Mouse (Mus musculus): ENCODE data around the gene Bcas2. TPM values are rescaled to one million over a fixed set of nuclear protein-coding genes. Genes with fewer than 3 reads are reported as not detected.
"Not testable (repeated sequence)": the region's sequence is repeated elsewhere in the genome, so short reads cannot be mapped to it uniquely, and the experiment has no call there.

Gene Bcas2
- polyA plus RNA-seq, 1 experiment from 2014 or later, result 196 TPM

GRCm38 (mm10) chr3:103214593-103215285, 43.3 kb downstream of the Bcas2 start:
- 86% methylated on average over 8 of the region's 8 CpGs for WGBS
- no peak overlapping the region for H3K9ac ChIP-seq (ENCODE audit: low read length)
- H3K36me3 ChIP-seq (ENCODE audit: control insufficient read depth, insufficient read depth, low read length), result no peaks in the 10 kb centered on the region
- H3K27me3 ChIP-seq (replicated peaks; ENCODE audit: control insufficient read depth, insufficient read depth, low read length), result no peaks in the 10 kb centered on the region
- H3K9me3 ChIP-seq (replicated peaks; ENCODE audit: control insufficient read depth, low read length), result no peaks in the 10 kb centered on the region
- H3K27ac ChIP-seq (ENCODE audit: low read depth, low read length), result no peak overlapping the region
- no peak overlapping the region for H3K4me3 ChIP-seq (ENCODE audit: low read depth, low read length)
- no peak for ATAC-seq
- H3K4me2 ChIP-seq (ENCODE audit: low read length), result no peak overlapping the region
- DNase-seq (ENCODE audit: low spot score), result no peak
- H3K4me1 ChIP-seq (ENCODE audit: control insufficient read depth, insufficient read depth, low read length), result no peaks in the 10 kb centered on the region

- not testable (repeated sequence) for H3K4me3 ChIP-seq (ENCODE audit: low read depth, low read length); H3K27ac ChIP-seq (ENCODE audit: low read depth, low read length); H3K4me1 ChIP-seq (ENCODE audit: control insufficient read depth, insufficient read depth, low read length); H3K27me3 ChIP-seq (replicated peaks; ENCODE audit: control insufficient read depth, insufficient read depth, low read length); H3K4me2 ChIP-seq (ENCODE audit: low read length); H3K36me3 ChIP-seq (ENCODE audit: control insufficient read depth, insufficient read depth, low read length); H3K9ac ChIP-seq (ENCODE audit: low read length); H3K9me3 ChIP-seq (replicated peaks; ENCODE audit: control insufficient read depth, low read length); DNase-seq (ENCODE audit: low spot score); ATAC-seq
- WGBS, result 94% methylated on average over 8 of the region's 8 CpGs
Observed at GRCm38 (mm10) chr3:103215399-103215798, 43.9 kb downstream of the Bcas2 start.

GRCm38 (mm10) chr3:103221435-103221834, 50.0 kb downstream of the Bcas2 start:
- WGBS, result 75% methylated on average over 2 of the region's 2 CpGs
- peak; percentile 58 for DNase-seq (ENCODE audit: low spot score)
- no peaks in the 10 kb centered on the region for H3K27me3 ChIP-seq (replicated peaks; ENCODE audit: control insufficient read depth, insufficient read depth, low read length)

GRCm38 (mm10) chr3:103223752-103224151, 52.3 kb downstream of the Bcas2 start:
- Histone ChIP-seq H3K27ac (ENCODE audit: low read depth, low read length) (no peak overlapping the region), H3K4me1 (ENCODE audit: control insufficient read depth, insufficient read depth, low read length) (no peaks in the 10 kb centered on the region), H3K9ac (ENCODE audit: low read length) (no peak overlapping the region), H3K4me3 (ENCODE audit: low read depth, low read length) (no peak overlapping the region), H3K9me3 (replicated peaks; ENCODE audit: control insufficient read depth, low read length) (peaks cover 11% of the 10 kb centered on the region; the same call in 1 of the 2 replicates), H3K27me3 (replicated peaks; ENCODE audit: control insufficient read depth, insufficient read depth, low read length) (no peaks in the 10 kb centered on the region), H3K4me2 (ENCODE audit: low read length) (no peak overlapping the region), H3K36me3 (ENCODE audit: control insufficient read depth, insufficient read depth, low read length) (no peaks in the 10 kb centered on the region)
- no peak for ATAC-seq
- WGBS, result 56% methylated on average over 4 of the region's 4 CpGs
- DNase-seq (ENCODE audit: low spot score), result peak; percentile 6

More at GRCm38 (mm10) chr3:103221435-103221834, 50.0 kb downstream of the Bcas2 start:
- no peak for ATAC-seq
- H3K4me1 ChIP-seq (ENCODE audit: control insufficient read depth, insufficient read depth, low read length), result no peaks in the 10 kb centered on the region
- H3K36me3 ChIP-seq (ENCODE audit: control insufficient read depth, insufficient read depth, low read length), result no peaks in the 10 kb centered on the region
- no peak overlapping the region for H3K4me3 ChIP-seq (ENCODE audit: low read depth, low read length)
- no peak overlapping the region for H3K4me2 ChIP-seq (ENCODE audit: low read length)
- no peak overlapping the region for H3K9ac ChIP-seq (ENCODE audit: low read length)
- H3K9me3 ChIP-seq (replicated peaks; ENCODE audit: control insufficient read depth, low read length), result no peaks in the 10 kb centered on the region
- H3K27ac ChIP-seq (ENCODE audit: low read depth, low read length), result no peak overlapping the region

- Histone ChIP-seq H3K27ac (ENCODE audit: low read depth, low read length) (no peak overlapping the region), H3K4me3 (ENCODE audit: low read depth, low read length) (no peak overlapping the region), H3K27me3 (replicated peaks; ENCODE audit: control insufficient read depth, insufficient read depth, low read length) (no peaks in the 10 kb centered on the region), H3K9me3 (replicated peaks; ENCODE audit: control insufficient read depth, low read length) (peaks cover 11% of the 10 kb centered on the region; the same call in 1 of the 2 replicates), H3K9ac (ENCODE audit: low read length) (no peak overlapping the region), H3K36me3 (ENCODE audit: control insufficient read depth, insufficient read depth, low read length) (no peaks in the 10 kb centered on the region), H3K4me2 (ENCODE audit: low read length) (no peak overlapping the region), H3K4me1 (ENCODE audit: control insufficient read depth, insufficient read depth, low read length) (no peaks in the 10 kb centered on the region)
- 89% methylated on average over 12 of the region's 12 CpGs for WGBS
- DNase-seq (ENCODE audit: low spot score) (no peak), ATAC-seq (no peak)
Observed at GRCm38 (mm10) chr3:103224231-103224765, 52.8 kb downstream of the Bcas2 start.

- H3K27me3 ChIP-seq (replicated peaks; ENCODE audit: control insufficient read depth, insufficient read depth, low read length), result no peaks in the 10 kb centered on the region
- no peak overlapping the region for H3K9ac ChIP-seq (ENCODE audit: low read length)
- H3K27ac ChIP-seq (ENCODE audit: low read depth, low read length), result no peak overlapping the region
- H3K4me3 ChIP-seq (ENCODE audit: low read depth, low read length), result no peak overlapping the region
- H3K4me1 ChIP-seq (ENCODE audit: control insufficient read depth, insufficient read depth, low read length), result no peaks in the 10 kb centered on the region
- H3K9me3 ChIP-seq (replicated peaks; ENCODE audit: control insufficient read depth, low read length), result peaks cover 11% of the 10 kb centered on the region; the same call in 1 of the 2 replicates
- no peak for ATAC-seq
- no peak overlapping the region for H3K4me2 ChIP-seq (ENCODE audit: low read length)
- no peaks in the 10 kb centered on the region for H3K36me3 ChIP-seq (ENCODE audit: control insufficient read depth, insufficient read depth, low read length)
- no peak for DNase-seq (ENCODE audit: low spot score)
- WGBS, result 92% methylated on average over 1 of the region's 1 CpGs
Observed at GRCm38 (mm10) chr3:103227729-103228128, 56.3 kb downstream of the Bcas2 start.

Other genes starting within 250 kb of the Bcas2 start
- not detected in 2 replicates for gene Sycp1, start 235.6 kb upstream of the Bcas2 start, polyA plus RNA-seq (2014; fragmentation: Nextera tagmentation; extraction: Ambion mirVana)
- 0.09 TPM in 1 of 2 replicates, not detected in the other for gene Nr1h5, start 207.5 kb upstream of the Bcas2 start, polyA plus RNA-seq (2014; fragmentation: Nextera tagmentation; extraction: Ambion mirVana)
- gene Sike1, start 175.9 kb upstream of the Bcas2 start, polyA plus RNA-seq (2014; fragmentation: Nextera tagmentation; extraction: Ambion mirVana), result 50.6 and 67.8 TPM in 2 replicates
- gene Csde1, start 151.2 kb upstream of the Bcas2 start, polyA plus RNA-seq (2014; fragmentation: Nextera tagmentation; extraction: Ambion mirVana), result 525 and 610 TPM in 2 replicates
- 108 and 120 TPM in 2 replicates for gene Nras, start 113.4 kb upstream of the Bcas2 start, polyA plus RNA-seq (2014; fragmentation: Nextera tagmentation; extraction: Ambion mirVana)
- gene Ampd1, start 97.6 kb upstream of the Bcas2 start, polyA plus RNA-seq (2014; fragmentation: Nextera tagmentation; extraction: Ambion mirVana), result not detected in 2 replicates
- 0.66 and 0.88 TPM in 2 replicates for gene Dennd2c, start 69.1 kb upstream of the Bcas2 start, polyA plus RNA-seq (2014; fragmentation: Nextera tagmentation; extraction: Ambion mirVana)
- gene Trim33, start 107.6 kb downstream of the Bcas2 start, polyA plus RNA-seq (2014; fragmentation: Nextera tagmentation; extraction: Ambion mirVana), result 20.1 and 21.8 TPM in 2 replicates

All from forebrain, embryonic 14.5 days (tissue).